Mouse (Mus musculus): ENCODE results near the gene Aph1a.
A peak's percentile ranks its signal among the peaks of the same experiment; 100 is the strongest.
"Not testable (repeated sequence)": the region's sequence is repeated elsewhere in the genome, so short reads cannot be mapped to it uniquely, and the experiment has no call there.

Gene Aph1a

DNA sequence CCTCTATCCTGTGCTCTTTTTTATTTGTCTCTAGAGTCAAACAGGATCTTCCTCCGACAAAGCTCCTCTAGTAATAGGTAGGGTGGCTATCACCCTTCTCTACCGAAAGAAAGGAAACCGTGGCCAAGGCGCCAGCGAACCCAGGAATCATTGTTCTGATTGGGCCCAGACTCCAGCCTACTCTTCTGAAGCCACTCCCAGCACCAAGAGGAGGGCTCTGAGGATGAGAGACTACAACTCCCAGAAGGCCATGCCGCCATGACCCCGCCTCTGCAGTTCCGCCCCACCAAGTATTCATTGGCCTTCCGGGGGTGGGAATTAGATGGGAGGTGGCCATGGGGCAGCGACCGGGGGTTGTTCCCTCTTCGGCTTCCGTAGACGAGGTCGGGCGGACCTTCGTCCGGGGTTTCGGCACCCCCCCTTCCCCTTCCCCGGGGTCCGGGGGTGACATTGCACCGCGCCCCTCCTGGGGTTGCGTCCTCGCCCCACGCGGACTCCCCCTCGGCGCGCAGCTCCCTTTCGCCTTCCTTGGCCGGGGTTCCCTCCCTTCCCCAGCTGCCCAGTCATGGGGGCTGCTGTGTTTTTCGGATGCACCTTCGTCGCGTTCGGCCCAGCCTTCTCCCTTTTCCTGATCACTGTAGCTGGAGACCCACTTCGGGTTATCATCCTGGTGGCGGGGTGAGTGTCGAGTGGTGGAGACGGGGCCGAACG lies at the start of gene Aph1a:
TSS of gene Aph1a (plus strand) at position 364 of the 711 bp plus-strand sequence.
- peak; percentile 99 for DNase-seq (ENCODE audit: inconsistent ontology term)

DNA sequence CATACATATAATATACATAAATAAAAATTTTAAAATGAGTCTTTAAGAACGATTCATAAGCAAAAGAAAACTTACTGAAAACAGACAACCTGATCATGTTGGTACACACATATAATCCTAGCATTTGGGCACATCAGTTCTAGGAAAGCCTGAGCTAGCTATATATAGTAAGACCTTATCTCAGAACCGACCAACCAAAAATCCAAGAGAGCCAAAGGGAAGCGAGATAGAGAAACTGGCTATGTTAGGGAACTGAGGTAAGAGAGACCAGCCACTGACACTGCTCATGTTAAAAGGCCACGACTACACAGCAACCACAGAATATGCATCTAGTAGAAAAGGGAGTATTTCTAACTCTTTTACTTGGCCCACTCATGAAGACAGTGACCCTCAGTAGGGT lies 43.2 kb upstream of the Aph1a start:
- no peak for DNase-seq (ENCODE audit: inconsistent ontology term)

DNA sequence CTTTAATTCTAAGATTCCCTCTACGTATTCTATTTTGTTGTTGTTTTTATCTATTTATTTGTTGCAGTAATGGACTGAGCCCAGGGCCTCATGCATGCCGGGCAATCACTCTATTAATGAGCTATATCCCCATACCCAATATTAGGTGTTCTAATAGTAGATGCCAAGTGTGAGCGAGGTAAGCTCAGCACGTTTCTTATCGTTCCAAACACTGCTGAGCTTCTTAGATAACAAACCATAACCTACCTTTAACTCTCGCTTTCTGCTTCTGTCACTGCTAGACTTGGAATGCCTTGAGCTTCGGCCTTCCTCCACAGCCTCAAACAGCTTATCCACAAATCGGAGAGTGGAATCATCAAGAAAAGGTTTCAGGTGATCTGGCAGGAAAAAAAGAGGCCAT lies 42.5 kb upstream of the Aph1a start:
- no peak for DNase-seq (ENCODE audit: inconsistent ontology term)

DNA sequence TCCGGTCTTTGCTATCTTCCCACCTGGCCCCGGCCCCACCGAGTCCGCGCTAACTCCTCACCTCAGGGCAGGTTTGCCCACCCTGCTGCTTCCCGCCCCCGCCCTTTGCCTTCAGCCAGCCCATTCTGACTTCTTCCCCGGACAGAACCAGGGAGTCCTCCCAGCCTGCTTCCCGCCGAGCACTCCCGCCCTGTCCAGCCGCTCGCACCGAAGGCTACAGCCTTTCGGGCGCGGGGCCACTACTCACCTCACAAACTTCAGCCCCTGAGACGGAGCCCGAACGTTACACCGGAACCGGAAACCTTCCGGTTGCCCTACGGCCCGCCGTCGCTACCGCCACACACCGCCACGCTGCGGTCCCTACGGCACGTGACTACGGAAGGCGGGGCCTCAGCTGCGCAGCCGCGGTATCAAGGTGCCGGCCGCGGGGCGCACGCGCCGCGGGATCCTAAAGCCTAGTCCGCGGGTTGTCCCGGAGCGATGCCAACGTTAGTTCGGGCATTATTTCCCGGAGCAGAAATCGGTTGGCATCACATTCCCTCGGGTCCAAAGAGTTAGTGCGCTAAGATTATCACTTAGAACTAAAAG lies 38.2 kb upstream of the Aph1a start, which contains the start of gene Prpf3:
TSS of gene Prpf3 (minus strand) at position 384 of the 588 bp plus-strand sequence.
- DNase-seq (ENCODE audit: inconsistent ontology term), result peak; percentile 95

DNA sequence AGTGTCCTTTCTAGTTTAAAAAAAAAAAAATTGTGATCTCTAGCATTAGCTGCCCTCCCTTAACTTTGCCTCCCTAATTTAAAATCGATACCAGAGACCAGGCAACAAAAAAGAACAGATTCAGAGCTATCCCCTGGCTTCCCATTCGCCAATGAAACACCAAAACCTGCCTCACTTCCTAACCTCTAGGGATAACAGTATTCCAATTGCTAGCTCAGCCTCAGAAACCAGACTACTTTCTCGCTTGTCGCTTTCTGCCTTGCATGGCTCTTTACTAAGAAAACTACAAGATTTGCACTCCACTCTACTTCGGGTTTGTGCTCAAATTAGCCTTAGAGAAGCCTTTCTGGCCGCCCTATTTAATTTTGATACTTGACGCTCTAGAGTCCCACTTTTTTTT lies 37.7 kb upstream of the Aph1a start:
- DNase-seq (ENCODE audit: inconsistent ontology term), result no peak

DNA sequence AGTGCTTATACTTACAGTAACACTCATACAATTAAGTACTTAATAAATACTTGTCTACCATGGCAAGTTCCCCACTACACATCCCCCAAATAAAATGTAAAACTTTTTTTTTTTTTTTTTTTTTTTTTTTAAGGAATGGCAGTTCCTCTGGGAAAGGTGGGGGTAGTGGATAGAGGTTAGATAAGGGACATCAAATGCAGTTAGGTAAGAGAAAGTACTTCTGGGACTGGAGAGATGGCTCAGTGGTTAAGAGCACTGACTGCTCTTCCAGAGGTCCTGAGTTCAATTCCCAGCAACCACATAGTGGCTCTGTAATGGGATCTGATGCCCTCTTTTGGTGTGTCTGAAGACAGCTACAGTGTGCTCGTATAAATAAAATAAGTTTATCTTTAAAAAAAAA lies 36.7 kb upstream of the Aph1a start:
- not testable (repeated sequence) for DNase-seq (ENCODE audit: inconsistent ontology term)

DNA sequence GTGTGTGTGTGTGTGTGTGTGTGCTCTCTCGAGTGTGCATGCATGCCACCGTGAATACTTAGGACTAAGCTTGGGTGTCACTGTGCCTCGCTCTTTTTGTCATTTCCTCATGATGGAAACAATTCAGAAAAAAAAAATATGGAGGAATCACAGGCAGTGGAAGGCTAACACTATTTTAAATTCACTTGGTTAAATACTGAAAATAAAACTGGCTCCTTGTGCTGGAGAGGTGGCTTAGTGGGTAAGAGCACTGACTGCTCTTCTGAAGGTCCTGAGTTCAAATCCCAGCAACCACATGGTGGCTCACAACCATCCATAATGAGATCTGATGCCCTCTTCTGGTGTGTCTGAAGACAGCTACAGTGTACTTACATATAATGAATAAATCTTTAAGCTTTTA lies 35.5 kb upstream of the Aph1a start:
- not testable (repeated sequence) for DNase-seq (ENCODE audit: inconsistent ontology term)

DNA sequence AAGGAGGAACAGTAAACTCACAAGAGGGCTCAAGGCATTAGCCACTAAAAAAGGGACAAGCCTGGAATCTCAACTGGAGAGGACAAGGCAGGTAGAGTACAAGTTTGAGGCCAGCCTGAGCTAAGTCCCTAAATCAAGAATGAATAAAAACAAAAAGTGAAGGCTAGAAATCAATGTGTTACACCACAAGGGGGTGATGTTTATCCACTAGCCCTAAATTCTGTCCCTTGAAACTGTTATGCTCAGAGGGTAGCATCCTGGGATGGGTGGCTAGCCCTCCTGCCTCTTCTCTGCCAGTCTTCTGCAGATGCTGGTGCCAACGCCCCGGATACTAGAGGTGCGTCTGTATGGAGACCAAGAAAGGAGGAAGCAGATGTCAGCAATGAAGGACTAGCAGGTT lies 33.4 kb upstream of the Aph1a start:
- DNase-seq (ENCODE audit: inconsistent ontology term), result no peak

DNA sequence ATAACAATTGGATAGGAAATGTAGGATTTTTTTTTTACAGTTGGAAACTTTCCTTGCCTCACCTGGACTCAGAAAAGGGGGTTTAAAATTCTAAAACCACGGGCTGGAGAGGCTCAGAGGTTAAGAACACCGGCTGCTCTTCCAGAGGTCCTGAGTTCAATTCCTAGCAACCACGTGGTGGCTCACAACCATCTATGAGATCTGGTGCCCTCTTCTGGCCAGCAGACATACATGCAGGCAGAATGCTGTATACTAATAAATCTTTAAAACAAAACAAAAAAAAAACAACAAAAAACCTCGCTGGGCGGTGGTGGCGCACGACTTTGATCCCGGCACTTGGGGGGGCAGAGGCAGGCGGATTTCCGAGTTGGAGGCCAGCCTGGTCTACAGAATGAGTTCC lies 32.6 kb upstream of the Aph1a start:
- no peak for DNase-seq (ENCODE audit: inconsistent ontology term)

DNA sequence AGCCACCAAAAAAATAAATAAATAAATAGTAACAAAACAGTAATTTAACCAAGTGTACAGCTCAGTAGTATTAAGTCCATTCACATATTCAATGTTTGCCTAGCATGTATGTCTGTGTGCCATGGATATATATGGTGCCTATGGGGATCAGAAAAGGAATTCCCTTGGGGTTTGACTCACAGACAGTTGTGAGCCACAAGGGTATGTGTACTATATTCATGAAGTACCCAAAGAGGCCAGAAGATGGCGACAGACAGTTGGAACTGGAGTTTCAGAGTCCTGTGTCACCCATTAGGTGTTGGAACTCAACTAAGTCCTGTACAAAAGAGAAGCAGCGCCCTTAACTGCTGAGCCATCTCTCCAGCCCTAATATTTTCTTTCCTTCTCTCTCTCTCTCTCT lies 32.0 kb upstream of the Aph1a start:
- peak; percentile 44 for DNase-seq (ENCODE audit: inconsistent ontology term)

DNA sequence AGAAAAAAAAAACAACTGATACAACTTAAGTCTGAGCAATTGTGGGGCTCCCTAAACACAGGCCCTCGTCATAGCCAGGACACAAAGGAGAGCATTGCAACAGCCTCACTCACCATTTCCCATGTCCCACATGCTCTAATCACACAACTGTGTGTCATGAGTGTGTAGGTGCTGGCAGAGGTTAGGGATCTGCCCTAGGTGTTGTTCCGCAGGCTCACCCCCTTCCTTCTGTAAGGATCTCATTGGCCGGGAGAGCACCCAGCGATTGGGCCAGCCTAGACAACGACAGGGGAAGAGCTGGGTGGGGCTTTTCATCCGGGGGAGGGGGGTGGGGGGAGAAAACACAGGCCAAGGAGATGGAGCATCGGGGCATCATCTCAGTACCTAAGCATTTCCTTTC lies 30.2 kb upstream of the Aph1a start:
- no peak for DNase-seq (ENCODE audit: inconsistent ontology term)

DNA sequence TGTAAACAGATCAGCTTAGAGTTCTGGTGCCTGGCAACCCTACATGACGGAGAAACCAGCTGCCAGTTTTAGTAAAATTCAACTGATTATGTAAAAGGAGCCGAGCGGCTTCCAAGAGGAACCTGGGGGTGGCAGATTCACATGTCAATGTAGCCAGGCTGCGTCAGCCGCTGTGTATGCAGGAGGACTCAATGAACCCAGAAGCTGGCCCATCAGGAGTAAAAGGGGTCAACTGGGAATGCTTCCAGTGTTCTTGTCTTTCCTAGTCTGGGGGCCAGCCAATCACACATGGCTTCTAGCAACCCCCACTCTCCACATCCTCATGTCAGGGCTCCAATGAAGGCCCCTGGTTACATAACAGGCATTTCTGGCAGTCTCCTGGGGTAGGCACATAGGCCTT lies 28.7 kb upstream of the Aph1a start:
- peak; percentile 73 for DNase-seq (ENCODE audit: inconsistent ontology term)

DNA sequence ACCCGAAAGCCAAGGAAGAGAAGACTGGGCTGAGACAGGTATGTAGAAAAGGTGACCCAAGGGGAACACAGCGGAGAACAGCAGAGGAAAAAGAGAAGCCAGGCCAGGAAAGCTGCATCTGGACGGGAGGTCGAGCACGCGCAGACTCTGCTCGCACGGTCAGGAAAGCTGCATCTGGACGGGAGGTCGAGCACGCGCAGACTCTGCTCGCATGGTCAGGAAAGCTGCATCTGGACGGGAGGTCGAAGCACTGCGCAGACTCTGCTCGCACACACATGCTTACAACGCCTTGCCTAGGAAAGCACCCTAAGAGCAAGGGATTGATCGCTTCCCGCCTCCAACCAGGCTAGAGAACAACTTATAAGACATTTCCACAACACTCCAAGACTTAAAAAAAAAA lies 28.2 kb upstream of the Aph1a start:
- no peak for DNase-seq (ENCODE audit: inconsistent ontology term)

DNA sequence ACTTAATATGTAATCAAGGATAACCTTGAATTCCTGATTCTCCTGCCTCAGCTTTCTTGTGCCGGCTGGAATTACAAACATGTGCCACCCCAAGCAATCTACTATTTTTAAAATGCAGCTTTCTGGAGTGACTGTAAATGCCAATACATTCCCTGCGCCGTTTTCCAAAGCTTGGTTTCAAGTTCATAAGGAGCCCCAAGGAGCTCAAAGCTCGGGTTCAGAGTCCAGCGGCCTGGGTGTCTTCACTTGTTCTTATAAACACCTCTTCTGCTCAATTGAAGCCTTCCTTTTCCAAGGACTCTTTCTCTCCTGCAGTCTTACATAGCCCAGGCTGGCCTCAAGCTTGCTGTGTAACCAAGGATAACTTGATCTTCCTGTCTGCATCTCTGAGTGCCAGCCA lies 27.7 kb upstream of the Aph1a start:
- no peak for DNase-seq (ENCODE audit: inconsistent ontology term)

DNA sequence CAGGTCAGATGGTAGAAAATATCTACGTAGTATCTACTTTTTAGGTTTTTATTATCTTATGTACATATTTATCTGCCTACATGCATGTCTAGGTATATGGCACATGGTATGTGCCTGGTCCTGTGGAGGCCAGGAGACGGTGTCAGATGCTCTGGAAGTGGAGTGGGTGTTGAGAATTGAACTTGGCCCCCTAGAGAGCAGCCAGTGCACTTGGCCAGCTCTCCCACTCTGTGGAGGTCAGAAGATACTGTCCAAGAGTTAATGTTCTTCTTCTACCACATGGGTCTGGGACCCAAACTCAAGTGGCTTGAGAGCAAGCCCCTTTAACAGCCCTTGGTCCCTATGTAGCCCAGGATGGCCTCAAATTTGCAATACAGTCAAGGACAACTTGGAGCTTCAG lies 26.4 kb upstream of the Aph1a start:
- DNase-seq (ENCODE audit: inconsistent ontology term), result no peak

DNA sequence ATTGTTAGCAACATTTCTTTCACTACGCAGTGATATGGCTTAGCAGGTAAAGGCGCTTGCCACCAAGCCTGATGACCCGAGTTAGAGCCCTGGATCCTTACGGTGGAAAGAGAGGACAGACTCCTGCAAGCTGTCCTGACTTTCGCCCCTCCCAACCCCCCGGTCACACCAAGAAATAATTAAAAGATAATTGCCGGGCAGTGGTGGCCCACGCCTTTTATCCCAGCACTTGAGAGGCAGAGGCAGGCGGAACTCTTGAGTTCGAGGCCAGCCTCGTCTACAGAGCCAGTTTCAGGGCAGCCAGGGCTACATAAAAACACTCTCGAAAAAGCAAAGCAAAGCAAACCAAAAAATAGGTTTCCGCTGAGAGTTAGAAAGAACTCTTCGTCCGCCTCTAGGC lies 22.8 kb upstream of the Aph1a start:
- DNase-seq (ENCODE audit: inconsistent ontology term), result no peak

DNA sequence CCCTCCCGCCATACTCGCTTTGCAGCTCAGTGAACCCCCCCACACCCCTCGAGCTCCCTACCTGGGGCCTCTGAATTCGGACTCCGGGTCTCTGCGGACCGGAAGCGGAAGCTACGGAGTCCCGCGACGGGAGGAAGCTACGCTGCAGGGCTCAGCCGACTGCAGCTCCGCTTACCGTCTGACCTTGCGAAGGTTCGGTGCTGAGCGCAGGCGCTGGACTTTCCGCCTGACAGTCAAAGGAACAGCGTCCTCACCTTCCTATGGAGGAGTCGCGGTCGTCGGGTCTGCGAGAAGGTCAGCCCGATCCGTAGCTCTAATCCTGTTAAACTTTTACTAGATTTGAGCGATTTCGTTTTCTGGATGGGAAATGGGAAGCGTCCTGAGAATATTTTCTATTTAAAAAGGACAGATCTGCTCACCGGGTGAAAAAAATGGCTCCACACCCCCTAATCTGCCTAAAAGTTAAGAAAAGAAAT lies 22.3 kb upstream of the Aph1a start, which contains the start of gene Mrps21:
TSS of gene Mrps21 (minus strand) at position 128 of the 476 bp plus-strand sequence.
- peak; percentile 78 for DNase-seq (ENCODE audit: inconsistent ontology term)

DNA sequence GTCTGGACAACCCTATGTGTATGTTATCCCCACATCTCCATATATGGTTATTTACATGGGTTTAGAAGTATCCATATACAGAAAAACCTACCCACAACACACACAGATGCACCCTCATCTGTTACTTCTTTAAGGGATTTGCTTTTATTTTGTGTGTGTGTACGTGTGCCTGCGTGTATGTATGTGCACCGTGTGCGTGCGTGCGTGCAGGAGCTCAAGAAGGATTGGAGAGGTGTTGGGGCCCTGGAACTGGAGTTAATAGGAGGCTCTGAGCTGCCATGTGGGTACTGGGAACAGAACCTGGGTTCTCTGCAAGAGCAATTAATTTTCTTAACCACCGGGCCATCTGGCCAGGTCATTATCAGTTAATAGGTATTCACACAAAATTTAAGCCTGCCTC lies 21.7 kb upstream of the Aph1a start:
- DNase-seq (ENCODE audit: inconsistent ontology term), result no peak

DNA sequence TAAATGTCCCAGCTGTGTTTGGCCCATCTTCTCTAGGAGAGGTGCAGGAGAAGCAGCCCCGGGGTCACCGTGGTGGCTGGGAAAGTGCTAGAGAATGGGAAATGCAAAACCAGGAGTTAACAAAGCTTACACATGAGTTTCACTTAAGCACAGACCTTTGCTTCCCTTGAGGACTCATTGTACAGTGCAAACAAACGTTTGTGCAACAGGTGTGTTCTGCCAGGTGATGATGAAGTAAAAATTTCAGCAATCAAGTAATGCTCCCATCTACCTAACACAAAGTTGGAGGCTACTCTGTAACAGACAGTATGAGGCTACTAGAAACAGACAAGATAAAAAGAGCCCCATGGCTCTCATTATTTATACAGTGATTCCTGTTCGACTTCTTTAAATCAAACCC lies 14.7 kb upstream of the Aph1a start:
- DNase-seq (ENCODE audit: inconsistent ontology term), result no peak

DNA sequence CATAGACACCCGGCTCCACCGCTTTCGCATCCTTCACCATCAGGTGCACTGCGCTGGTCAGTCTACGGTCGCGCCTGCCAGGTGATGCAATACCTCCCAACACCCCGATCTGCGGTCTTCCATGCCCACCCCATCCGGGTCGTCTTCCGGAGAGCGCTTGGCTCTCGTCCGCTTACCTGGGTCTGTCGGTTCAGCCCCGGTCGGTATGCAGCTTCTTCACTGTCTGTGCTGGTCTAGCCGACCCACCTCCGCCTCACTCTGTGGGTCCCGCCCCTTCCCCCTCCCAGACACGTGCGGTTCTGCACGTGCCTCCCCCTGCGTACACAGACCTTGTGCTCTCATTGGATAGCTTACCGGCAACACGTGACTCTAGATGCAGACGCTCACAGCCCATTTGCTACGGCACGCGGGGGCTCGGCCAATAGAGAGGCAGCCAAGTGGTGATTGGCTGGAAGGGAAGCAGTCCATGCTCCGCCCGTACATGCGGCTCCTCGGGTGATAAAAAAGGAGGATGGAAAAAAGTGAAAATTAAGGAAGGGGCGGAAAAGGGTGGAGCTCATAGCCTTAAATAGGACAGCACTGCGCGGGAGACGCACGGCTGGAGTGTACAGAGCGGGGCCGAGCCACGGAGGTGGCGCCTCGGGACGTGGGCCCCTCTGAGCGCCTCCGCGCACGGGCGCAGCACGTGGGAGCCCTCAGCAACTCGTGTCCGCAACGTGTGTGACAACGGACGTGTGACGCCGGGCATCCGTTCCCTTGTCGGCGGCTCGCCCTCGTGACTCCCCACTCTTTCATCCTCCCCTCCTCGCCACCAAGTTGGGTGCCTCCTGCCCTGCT lies 11.6 kb upstream of the Aph1a start, which contains the start of gene Ciart:
TSS of gene Ciart (minus strand) at position 273 of the 837 bp plus-strand sequence.
- DNase-seq (ENCODE audit: inconsistent ontology term), result peak; percentile 99

DNA sequence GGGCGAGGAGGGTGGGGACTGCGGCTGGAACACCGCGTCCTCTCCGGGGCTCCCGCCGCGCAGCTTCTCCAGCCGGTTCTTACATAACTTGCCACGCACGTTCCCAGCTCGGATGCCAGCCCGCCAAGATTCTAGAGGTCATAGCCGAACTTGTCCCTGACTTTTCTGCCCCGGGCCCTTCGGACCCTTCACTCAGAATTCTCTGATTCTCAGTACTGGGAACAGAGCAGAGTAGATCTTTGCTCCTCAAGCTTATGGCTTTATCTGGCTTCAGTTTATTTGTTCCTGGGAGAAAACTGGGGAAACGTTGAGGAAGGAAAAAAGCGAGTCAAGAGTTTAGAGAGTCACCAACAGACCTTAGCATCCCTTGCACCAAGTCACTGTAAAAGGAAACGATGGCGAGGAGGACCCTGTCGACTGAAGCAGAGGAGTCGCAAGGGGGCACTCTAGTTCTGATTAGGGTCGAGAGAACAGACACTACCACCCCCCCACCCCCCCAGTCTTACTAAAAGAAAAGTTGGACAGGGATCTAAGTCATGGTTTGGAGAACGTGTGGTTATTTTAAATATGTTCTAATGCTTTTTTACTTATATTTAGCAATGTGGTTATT lies 10.8 kb upstream of the Aph1a start:
- DNase-seq (ENCODE audit: inconsistent ontology term), result peak; percentile 84

DNA sequence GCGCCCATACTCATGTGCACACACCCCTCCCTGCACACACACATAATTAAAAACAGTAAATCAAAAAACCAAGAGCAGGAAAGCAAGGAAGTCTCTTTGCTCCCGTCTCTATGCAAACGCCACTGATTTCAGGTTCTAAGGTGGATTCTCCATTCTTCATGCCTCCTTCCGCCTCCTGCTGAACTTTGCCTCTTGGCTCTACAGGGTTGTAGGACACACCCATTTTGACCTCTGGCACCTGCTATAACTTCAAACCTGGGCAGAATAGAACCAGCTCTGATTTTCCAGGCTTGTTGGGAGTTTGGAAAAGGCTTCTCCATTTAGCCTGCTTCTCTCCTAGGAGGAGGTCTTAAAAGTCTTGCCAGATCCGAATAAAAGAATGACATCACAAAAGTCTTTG lies 9.4 kb upstream of the Aph1a start:
- no peak for DNase-seq (ENCODE audit: inconsistent ontology term)
